Mouse (Mus musculus): ENCODE measurements around the gene Zfp106. TPM values are rescaled to one million over a fixed set of nuclear protein-coding genes. Genes with fewer than 3 reads are reported as not detected.

Gene Zfp106
- polyA plus RNA-seq, 1 experiment = 96.8 TPM

GRCm38 (mm10) chr2:120565363-120565762 is 1.7 kb upstream of the Zfp106 start:
- no peak for TF ChIP-seq GATA1 (IDR thresholded peaks at IDR 0.05; ENCODE audit: low read length)

GRCm38 (mm10) chr2:120562859-120563234 is 796 bp downstream of the Zfp106 start:
- TF ChIP-seq GATA1 (IDR thresholded peaks at IDR 0.05; ENCODE audit: low read length) = no peak

GRCm38 (mm10) chr2:120561524-120561923 is 2.1 kb downstream of the Zfp106 start:
- no peak for TF ChIP-seq GATA1 (IDR thresholded peaks at IDR 0.05; ENCODE audit: low read length)

GRCm38 (mm10) chr2:120558813-120559212 is 4.8 kb downstream of the Zfp106 start:
- no peak for TF ChIP-seq GATA1 (IDR thresholded peaks at IDR 0.05; ENCODE audit: low read length)

- no peak for TF ChIP-seq GATA1 (IDR thresholded peaks at IDR 0.05; ENCODE audit: low read length)
These were observed 6.8 kb downstream of the Zfp106 start for GRCm38 (mm10) chr2:120556868-120557267.

- no peak for TF ChIP-seq GATA1 (IDR thresholded peaks at IDR 0.05; ENCODE audit: low read length)
These were observed 18.9 kb downstream of the Zfp106 start for GRCm38 (mm10) chr2:120544732-120545131.

GRCm38 (mm10) chr2:120539778-120540208 is 23.9 kb downstream of the Zfp106 start:
- TF ChIP-seq GATA1 (IDR thresholded peaks at IDR 0.05; ENCODE audit: low read length) = no peak

- no peak for TF ChIP-seq GATA1 (IDR thresholded peaks at IDR 0.05; ENCODE audit: low read length)
These were observed 24.3 kb downstream of the Zfp106 start for GRCm38 (mm10) chr2:120539333-120539732.

- no peak for TF ChIP-seq GATA1 (IDR thresholded peaks at IDR 0.05; ENCODE audit: low read length)
These were observed 32.4 kb downstream of the Zfp106 start for GRCm38 (mm10) chr2:120531223-120531622.

GRCm38 (mm10) chr2:120529531-120529930 is 34.1 kb downstream of the Zfp106 start:
- TF ChIP-seq GATA1 (IDR thresholded peaks at IDR 0.05; ENCODE audit: low read length) = no peak

- no peak for TF ChIP-seq GATA1 (IDR thresholded peaks at IDR 0.05; ENCODE audit: low read length)
These were observed 36.9 kb downstream of the Zfp106 start for GRCm38 (mm10) chr2:120526771-120527170.

GRCm38 (mm10) chr2:120518547-120519210 is 45.0 kb downstream of the Zfp106 start:
- TF ChIP-seq GATA1 (IDR thresholded peaks at IDR 0.05; ENCODE audit: low read length) = no peak

- no peak for TF ChIP-seq GATA1 (IDR thresholded peaks at IDR 0.05; ENCODE audit: low read length)
These were observed 49.5 kb downstream of the Zfp106 start for GRCm38 (mm10) chr2:120514181-120514580.

- no peak for TF ChIP-seq GATA1 (IDR thresholded peaks at IDR 0.05; ENCODE audit: low read length)
These were observed 59.7 kb downstream of the Zfp106 start for GRCm38 (mm10) chr2:120503992-120504391.

- TF ChIP-seq GATA1 (IDR thresholded peaks at IDR 0.05; ENCODE audit: low read length) = no peak
These were observed 60.5 kb downstream of the Zfp106 start for GRCm38 (mm10) chr2:120503094-120503493.

- TF ChIP-seq GATA1 (IDR thresholded peaks at IDR 0.05; ENCODE audit: low read length) = no peak
These were observed 61.0 kb downstream of the Zfp106 start for GRCm38 (mm10) chr2:120502605-120502990.

GRCm38 (mm10) chr2:120501931-120502604 is 61.6 kb downstream of the Zfp106 start:
- no peak for TF ChIP-seq GATA1 (IDR thresholded peaks at IDR 0.05; ENCODE audit: low read length)

Data from G1E-ER4 (cell line).